Mouse (Mus musculus): ENCODE measurements at regions not wholly inside any gene's neighbourhood (a gene's known extent, or its start where the extent isn't known, plus 50 kb on each side); places are given as distances from the start of the nearest gene placed in this dataset.

GRCm38 (mm10) chr9:61679686-61680085, 234.7 kb downstream of the Rplp1 start:
- DNase-seq (ENCODE audit: low spot score) = no peak
- Histone ChIP-seq H3K36me3 (ENCODE audit: control insufficient read depth, insufficient read depth, low read length) (no peaks in the 10 kb centered on the region), H3K4me1 (replicated peaks; ENCODE audit: control insufficient read depth, insufficient read depth, low read length) (peaks cover 7% of the 10 kb centered on the region), H3K27me3 (replicated peaks; ENCODE audit: control insufficient read depth, insufficient read depth, low read length) (no peaks in the 10 kb centered on the region), H3K9me3 (ENCODE audit: control insufficient read depth, low read length) (no peaks in the 10 kb centered on the region), H3K9ac (ENCODE audit: low read length) (no peak overlapping the region), H3K27ac (ENCODE audit: low read depth) (no peak overlapping the region), H3K4me3 (ENCODE audit: low read depth, low read length) (no peak overlapping the region), H3K4me2 (ENCODE audit: low read length) (no peak overlapping the region)
- ATAC-seq (replicated peaks; ENCODE audit: low FRiP score, low TSS enrichment, low read depth) = no peak
- 91% methylated on average over 6 of the region's 6 CpGs for WGBS

- ATAC-seq (replicated peaks; ENCODE audit: low FRiP score, low TSS enrichment, low read depth) (no peak), DNase-seq (ENCODE audit: low spot score) (no peak)
- Histone ChIP-seq H3K27me3 (replicated peaks; ENCODE audit: control insufficient read depth, insufficient read depth, low read length) (no peaks in the 10 kb centered on the region), H3K9me3 (ENCODE audit: control insufficient read depth, low read length) (no peaks in the 10 kb centered on the region), H3K36me3 (ENCODE audit: control insufficient read depth, insufficient read depth, low read length) (no peaks in the 10 kb centered on the region), H3K27ac (ENCODE audit: low read depth) (no peak overlapping the region), H3K4me3 (ENCODE audit: low read depth, low read length) (no peak overlapping the region), H3K9ac (ENCODE audit: low read length) (no peak overlapping the region), H3K4me1 (replicated peaks; ENCODE audit: control insufficient read depth, insufficient read depth, low read length) (peaks cover 11% of the 10 kb centered on the region), H3K4me2 (ENCODE audit: low read length) (no peak overlapping the region)
- 59% methylated on average over 3 of the region's 3 CpGs for WGBS
Measured at GRCm38 (mm10) chr9:61677603-61678002, 236.7 kb downstream of the Rplp1 start.

- Histone ChIP-seq H3K27me3 (replicated peaks; ENCODE audit: control insufficient read depth, insufficient read depth, low read length) (no peaks in the 10 kb centered on the region), H3K9me3 (ENCODE audit: control insufficient read depth, low read length) (no peaks in the 10 kb centered on the region), H3K4me2 (ENCODE audit: low read length) (no peak overlapping the region), H3K4me3 (ENCODE audit: low read depth, low read length) (no peak overlapping the region), H3K36me3 (ENCODE audit: control insufficient read depth, insufficient read depth, low read length) (no peaks in the 10 kb centered on the region), H3K9ac (ENCODE audit: low read length) (no peak overlapping the region), H3K27ac (ENCODE audit: low read depth) (no peak overlapping the region), H3K4me1 (replicated peaks; ENCODE audit: control insufficient read depth, insufficient read depth, low read length) (peaks cover 6% of the 10 kb centered on the region; the same call in 1 of the 2 replicates)
- DNase-seq (ENCODE audit: low spot score) = no peak
- ATAC-seq (replicated peaks; ENCODE audit: low FRiP score, low TSS enrichment, low read depth) = no peak
- 71% methylated on average over 11 of the region's 11 CpGs for WGBS
Measured at GRCm38 (mm10) chr9:61677037-61677436, 237.3 kb downstream of the Rplp1 start.

DNA sequence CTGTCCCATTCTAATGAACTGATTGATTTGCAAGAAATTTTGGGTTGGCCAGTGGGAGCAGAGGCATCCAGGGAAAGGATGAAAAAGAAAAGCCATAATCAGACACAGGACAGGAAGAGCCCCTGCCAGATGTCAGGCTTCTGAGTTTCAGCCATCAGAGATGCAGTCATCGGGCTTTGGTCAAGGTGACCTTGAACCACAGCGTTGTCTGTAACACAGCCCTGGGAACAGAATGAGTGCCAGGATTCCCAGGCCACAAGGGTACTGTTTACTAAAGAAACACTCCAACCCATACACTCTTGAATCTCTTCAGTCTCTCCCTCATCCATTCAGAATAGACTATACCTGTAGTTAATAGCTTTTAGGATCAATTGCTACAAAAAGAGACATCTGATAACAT, 239.0 kb downstream of the Rplp1 start:
- Histone ChIP-seq H3K4me1 (replicated peaks; ENCODE audit: control insufficient read depth, insufficient read depth, low read length) (peaks cover 3% of the 10 kb centered on the region; the same call in 1 of the 2 replicates), H3K4me2 (ENCODE audit: low read length) (no peak overlapping the region), H3K27me3 (replicated peaks; ENCODE audit: control insufficient read depth, insufficient read depth, low read length) (no peaks in the 10 kb centered on the region), H3K27ac (ENCODE audit: low read depth) (no peak overlapping the region), H3K9ac (ENCODE audit: low read length) (no peak overlapping the region), H3K36me3 (ENCODE audit: control insufficient read depth, insufficient read depth, low read length) (no peaks in the 10 kb centered on the region), H3K9me3 (ENCODE audit: control insufficient read depth, low read length) (no peaks in the 10 kb centered on the region), H3K4me3 (ENCODE audit: low read depth, low read length) (no peak overlapping the region)
- ATAC-seq (replicated peaks; ENCODE audit: low FRiP score, low TSS enrichment, low read depth) = no peak
- WGBS = 79% methylated on average over 2 of the region's 2 CpGs
- DNase-seq (ENCODE audit: low spot score) = no peak

GRCm38 (mm10) chr9:61673575-61674203, 240.7 kb downstream of the Rplp1 start:
- DNase-seq (ENCODE audit: low spot score) (no peak), ATAC-seq (replicated peaks; ENCODE audit: low FRiP score, low TSS enrichment, low read depth) (no peak)
- no peak overlapping the region for H3K4me3 ChIP-seq (ENCODE audit: low read depth, low read length)
- H3K9me3 ChIP-seq (ENCODE audit: control insufficient read depth, low read length) = no peaks in the 10 kb centered on the region
- peaks cover 6% of the 10 kb centered on the region for H3K4me1 ChIP-seq (replicated peaks; ENCODE audit: control insufficient read depth, insufficient read depth, low read length)
- H3K27ac ChIP-seq (ENCODE audit: low read depth) = no peak overlapping the region
- H3K27me3 ChIP-seq (replicated peaks; ENCODE audit: control insufficient read depth, insufficient read depth, low read length) = no peaks in the 10 kb centered on the region
- WGBS = 61% methylated on average over 16 of the region's 16 CpGs
- H3K36me3 ChIP-seq (ENCODE audit: control insufficient read depth, insufficient read depth, low read length) = no peaks in the 10 kb centered on the region
- no peak overlapping the region for H3K9ac ChIP-seq (ENCODE audit: low read length)
- H3K4me2 ChIP-seq (ENCODE audit: low read length) = no peak overlapping the region

GRCm38 (mm10) chr9:61670986-61671385, 243.4 kb downstream of the Rplp1 start:
- DNase-seq (ENCODE audit: low spot score) (no peak), ATAC-seq (replicated peaks; ENCODE audit: low FRiP score, low TSS enrichment, low read depth) (no peak)
- H3K36me3 ChIP-seq (ENCODE audit: control insufficient read depth, insufficient read depth, low read length) = no peaks in the 10 kb centered on the region
- WGBS = 77% methylated on average over 4 of the region's 4 CpGs
- no peaks in the 10 kb centered on the region for H3K9me3 ChIP-seq (ENCODE audit: control insufficient read depth, low read length)
- no peak overlapping the region for H3K4me3 ChIP-seq (ENCODE audit: low read depth, low read length)
- H3K4me2 ChIP-seq (ENCODE audit: low read length) = no peak overlapping the region
- H3K27me3 ChIP-seq (replicated peaks; ENCODE audit: control insufficient read depth, insufficient read depth, low read length) = no peaks in the 10 kb centered on the region
- H3K9ac ChIP-seq (ENCODE audit: low read length) = no peak overlapping the region
- H3K27ac ChIP-seq (ENCODE audit: low read depth) = no peak overlapping the region
- peaks cover 6% of the 10 kb centered on the region for H3K4me1 ChIP-seq (replicated peaks; ENCODE audit: control insufficient read depth, insufficient read depth, low read length)

GRCm38 (mm10) chr9:61669729-61670520, 244.4 kb downstream of the Rplp1 start:
- no peak overlapping the region for H3K9ac ChIP-seq (ENCODE audit: low read length)
- DNase-seq (ENCODE audit: low spot score) (no peak), ATAC-seq (replicated peaks; ENCODE audit: low FRiP score, low TSS enrichment, low read depth) (no peak)

DNA sequence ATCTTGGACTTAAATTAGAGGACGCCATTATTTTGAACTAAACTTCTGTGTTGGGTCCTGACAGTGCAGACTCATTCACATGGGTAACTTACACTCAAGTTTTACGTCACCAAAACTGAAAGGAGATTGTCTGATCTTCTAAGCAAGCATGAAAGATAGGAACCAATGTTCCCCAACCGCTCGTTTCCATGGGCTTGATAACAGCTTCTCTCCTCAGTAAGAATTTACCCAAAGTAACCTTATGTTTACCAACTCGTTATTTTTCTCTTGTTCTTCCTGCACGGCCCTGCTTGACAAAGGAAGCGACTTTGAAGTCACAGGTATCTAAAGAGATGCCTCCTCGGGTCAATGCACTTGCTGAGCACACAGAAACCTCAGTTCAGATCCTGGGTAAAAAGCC, 245.6 kb downstream of the Rplp1 start:
- Histone ChIP-seq H3K4me1 (replicated peaks; ENCODE audit: control insufficient read depth, insufficient read depth, low read length) (peaks cover 4% of the 10 kb centered on the region), H3K27me3 (replicated peaks; ENCODE audit: control insufficient read depth, insufficient read depth, low read length) (no peaks in the 10 kb centered on the region), H3K27ac (ENCODE audit: low read depth) (no peak overlapping the region), H3K9me3 (ENCODE audit: control insufficient read depth, low read length) (no peaks in the 10 kb centered on the region), H3K36me3 (ENCODE audit: control insufficient read depth, insufficient read depth, low read length) (no peaks in the 10 kb centered on the region), H3K9ac (ENCODE audit: low read length) (no peak overlapping the region), H3K4me3 (ENCODE audit: low read depth, low read length) (no peak overlapping the region), H3K4me2 (ENCODE audit: low read length) (no peak overlapping the region)
- ATAC-seq (replicated peaks; ENCODE audit: low FRiP score, low TSS enrichment, low read depth) (no peak), DNase-seq (ENCODE audit: low spot score) (no peak)
- 76% methylated on average over 8 of the region's 8 CpGs for WGBS

More at GRCm38 (mm10) chr9:61669729-61670520, 244.4 kb downstream of the Rplp1 start:
- Histone ChIP-seq H3K4me2 (ENCODE audit: low read length) (no peak overlapping the region), H3K9me3 (ENCODE audit: control insufficient read depth, low read length) (no peaks in the 10 kb centered on the region), H3K27me3 (replicated peaks; ENCODE audit: control insufficient read depth, insufficient read depth, low read length) (no peaks in the 10 kb centered on the region), H3K27ac (ENCODE audit: low read depth) (no peak overlapping the region), H3K4me1 (replicated peaks; ENCODE audit: control insufficient read depth, insufficient read depth, low read length) (peaks cover 6% of the 10 kb centered on the region), H3K36me3 (ENCODE audit: control insufficient read depth, insufficient read depth, low read length) (no peaks in the 10 kb centered on the region), H3K4me3 (ENCODE audit: low read depth, low read length) (no peak overlapping the region)
- 26% methylated on average over 10 of the region's 10 CpGs for WGBS
